Mouse (Mus musculus): ENCODE data around the gene Erp27.

Erp27 gene

DNA sequence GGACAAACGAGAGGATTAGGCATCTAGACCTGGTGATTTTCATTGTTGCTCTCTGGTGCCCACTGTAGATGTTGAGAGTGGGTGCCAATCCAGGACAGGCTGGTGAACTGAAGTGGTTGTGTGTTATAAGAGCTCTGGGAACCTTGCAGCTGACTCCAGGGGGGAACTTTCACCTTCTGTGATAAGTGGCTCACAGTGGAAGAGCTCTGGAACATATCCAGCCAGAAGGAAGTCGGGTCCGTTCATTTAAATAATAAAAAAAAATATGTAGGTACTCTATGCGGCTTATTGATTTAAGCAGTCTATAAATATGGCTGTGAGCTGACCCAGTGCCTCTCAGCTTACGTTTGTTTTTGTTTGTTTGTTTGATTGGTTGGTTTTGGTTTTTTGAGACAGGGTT lies at the start of gene Erp27:
Gene Erp27, minus strand, starts transcription at position 101 of the 400 bp plus-strand sequence.
- no peak for DNase-seq (ENCODE audit: low read depth, low spot score)

DNA sequence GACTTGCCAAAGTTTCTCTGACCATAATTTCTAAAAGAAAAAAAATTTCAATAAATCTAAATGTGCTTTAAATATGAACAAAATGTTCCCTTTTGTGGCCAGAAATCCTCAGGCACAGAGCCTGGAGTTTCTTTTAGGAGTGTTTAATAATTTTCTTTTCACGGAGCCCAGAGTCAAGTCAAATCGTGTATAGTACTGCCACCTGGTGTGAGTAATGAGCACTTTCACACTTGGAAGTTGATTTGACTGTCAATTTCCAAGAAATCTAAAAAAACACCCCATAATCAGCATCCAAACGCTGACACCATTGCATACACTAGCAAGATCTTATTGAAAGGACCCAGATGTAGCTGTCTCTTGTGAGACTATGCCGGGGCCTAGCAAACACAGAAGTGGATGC lies 46.9 kb upstream of the Erp27 start:
- peak; percentile 65 for DNase-seq (ENCODE audit: low read depth, low spot score)

GRCm38 (mm10) chr6:136967466-136967865 lies 45.5 kb upstream of the Erp27 start:
- DNase-seq (ENCODE audit: low read depth, low spot score) = no peak

DNA sequence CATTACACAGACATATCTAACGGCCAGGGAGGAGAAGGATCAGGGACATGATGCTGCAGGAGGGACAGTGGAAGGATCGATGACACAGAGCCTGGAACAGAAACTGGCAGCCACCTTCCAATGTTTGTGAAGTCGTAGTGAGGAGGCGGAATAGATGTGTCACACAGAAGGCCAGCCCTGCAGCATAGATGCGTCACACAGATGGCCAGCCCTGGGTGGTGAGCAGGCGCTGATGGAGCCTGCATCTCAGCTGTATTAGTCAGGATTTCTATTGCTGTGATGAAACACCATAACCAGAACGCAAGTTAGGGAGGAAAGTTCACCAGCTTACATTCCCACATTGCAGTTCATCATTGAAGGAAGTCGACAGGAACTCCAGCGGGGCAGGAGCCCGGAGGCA lies 43.9 kb upstream of the Erp27 start:
- DNase-seq (ENCODE audit: low read depth, low spot score) = peak; percentile 81

DNA sequence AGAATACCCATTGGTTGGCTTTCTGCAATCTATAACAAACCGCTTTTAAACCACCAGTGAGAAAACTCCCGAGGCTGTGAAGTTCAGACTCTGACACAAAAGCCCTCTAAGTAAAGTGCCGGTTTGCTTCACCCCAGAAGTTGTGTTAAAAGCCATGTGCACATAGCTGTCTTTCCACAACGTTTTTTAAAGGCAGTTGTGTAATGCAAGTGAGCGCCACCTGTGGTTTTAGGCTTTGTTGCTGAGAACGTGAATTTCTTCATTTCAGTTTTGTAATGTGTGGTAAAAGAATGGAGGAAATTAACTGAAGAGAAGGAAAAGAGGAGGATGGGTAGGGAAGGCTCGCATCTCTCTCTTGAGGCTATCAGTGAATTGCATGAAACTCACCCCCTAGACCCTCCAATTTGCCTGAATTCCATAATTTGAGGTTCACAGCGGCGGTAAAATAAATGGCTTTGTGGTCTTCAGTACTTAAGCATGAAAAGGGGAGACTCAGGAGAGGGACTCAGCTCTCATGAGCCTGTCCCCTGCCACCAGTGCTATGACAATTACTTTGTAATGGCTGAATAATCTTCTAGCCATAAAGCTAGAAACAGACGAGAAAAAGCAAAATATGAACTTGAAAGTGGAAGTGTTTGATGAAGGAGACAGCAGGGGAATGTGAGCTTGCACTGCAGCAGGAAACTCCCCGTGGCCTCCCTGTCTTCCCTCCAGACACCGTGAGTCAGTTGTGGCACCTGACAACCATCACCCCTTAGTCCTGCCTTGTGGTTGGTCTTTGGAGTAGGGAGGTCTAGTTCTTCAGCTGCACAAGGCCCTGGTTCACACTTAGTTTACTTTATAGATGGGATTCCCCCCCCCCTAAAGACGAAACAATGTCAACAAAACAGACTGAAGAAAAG lies 42.9 kb upstream of the Erp27 start:
- DNase-seq (ENCODE audit: low read depth, low spot score) = no peak

DNA sequence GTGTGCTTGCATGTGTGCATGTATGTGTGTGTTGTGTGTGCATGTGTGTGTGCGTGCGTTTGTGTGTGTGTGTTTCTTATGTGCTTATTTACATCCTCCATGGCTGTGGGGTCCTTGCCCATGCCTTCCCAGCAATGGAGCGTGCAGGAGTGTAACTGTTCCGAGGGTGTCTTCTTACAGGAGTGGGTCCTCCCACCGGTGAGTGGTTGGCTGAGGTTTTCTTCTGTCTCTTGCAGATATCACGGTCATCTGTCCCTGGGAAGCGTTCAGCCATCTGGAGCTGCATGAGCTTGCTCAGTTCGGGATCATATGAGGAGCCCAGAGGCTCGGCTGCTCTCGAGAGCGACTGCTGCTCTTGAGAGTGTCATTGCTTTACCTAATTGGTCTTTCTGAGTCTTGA lies 41.0 kb upstream of the Erp27 start:
- DNase-seq (ENCODE audit: low read depth, low spot score) = no peak

DNA sequence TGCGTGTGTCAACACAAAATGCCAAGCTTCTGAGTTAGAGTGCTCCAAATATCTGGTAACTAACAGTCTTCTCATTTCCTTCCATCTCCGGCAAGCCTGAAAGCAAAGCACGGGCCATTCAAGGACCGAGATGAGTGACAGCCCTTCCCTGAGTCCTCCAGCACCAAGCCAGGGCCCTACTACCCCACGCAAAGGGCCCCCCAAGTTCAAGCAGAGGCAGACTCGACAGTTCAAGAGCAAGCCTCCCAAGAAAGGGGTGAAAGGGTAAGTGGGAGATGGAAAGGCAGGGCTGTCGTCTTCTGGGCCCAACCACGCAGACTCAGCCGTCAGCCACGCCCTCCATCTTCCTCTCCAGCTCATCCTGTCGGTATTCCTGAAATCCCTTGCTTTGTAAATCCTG lies 37.2 kb upstream of the Erp27 start:
- no peak for DNase-seq (ENCODE audit: low read depth, low spot score)

- no peak for DNase-seq (ENCODE audit: low read depth, low spot score)
Measured at GRCm38 (mm10) chr6:136957062-136957461, 35.1 kb upstream of the Erp27 start.

DNA sequence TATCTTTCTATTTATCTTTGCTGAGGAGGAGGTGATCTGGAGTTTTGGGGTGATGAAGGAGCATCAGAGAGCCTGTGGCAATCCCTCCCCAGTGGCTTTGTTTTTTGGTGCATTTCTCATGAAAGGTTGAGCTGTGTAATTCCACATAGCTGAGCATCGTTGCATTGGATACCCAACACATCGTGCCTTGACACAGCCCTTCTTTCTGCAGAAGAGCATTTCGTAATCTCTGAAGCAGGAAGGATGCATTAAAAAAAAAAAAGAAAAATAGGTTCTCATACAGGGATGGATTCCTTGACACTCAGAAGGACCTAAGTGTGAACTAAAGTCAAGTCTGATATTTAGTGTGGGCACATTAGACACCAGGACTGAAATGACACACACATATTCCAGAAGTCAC lies 33.3 kb upstream of the Erp27 start:
- no peak for DNase-seq (ENCODE audit: low read depth, low spot score)

GRCm38 (mm10) chr6:136954715-136955114 lies 32.7 kb upstream of the Erp27 start:
- no peak for DNase-seq (ENCODE audit: low read depth, low spot score)

DNA sequence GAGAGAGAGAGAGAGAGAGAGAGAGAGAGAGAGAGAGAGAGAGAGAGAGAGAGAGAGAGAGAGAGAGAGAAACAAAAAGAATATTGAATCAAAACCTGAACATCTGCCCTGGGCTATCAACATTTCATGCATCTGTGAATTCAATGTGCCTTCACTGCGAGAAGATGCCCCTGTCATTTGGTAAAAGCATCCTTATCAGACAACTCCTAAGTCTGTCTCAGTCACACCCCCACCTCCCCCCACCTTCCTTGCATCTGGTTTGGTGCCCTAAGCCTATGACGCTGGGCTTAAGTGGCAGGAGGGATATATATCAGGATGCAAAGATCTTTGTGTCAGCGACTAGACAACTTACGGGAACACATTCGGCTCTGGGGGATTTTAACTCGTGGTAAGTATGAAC lies 32.2 kb upstream of the Erp27 start:
- no peak for DNase-seq (ENCODE audit: low read depth, low spot score)

DNA sequence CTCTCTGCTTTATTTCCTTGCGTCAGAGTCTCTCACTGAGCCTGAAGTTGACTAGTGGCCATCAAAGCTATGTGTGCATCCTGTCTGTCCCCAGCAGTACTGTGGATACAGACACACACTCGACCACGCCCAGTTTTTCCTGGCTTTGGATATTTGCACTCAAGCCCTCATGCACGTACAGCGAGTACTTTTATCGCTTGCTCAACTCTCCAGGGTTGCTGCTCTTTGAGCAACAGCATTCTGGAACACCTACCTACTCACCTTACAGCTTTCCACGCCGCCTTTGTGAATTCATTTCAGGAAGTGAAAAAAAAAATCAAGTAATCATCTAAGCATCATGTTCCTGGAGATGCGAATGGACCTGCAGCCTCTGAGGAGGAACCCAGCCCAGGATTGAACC lies 30.9 kb upstream of the Erp27 start:
- no peak for DNase-seq (ENCODE audit: low read depth, low spot score)

DNA sequence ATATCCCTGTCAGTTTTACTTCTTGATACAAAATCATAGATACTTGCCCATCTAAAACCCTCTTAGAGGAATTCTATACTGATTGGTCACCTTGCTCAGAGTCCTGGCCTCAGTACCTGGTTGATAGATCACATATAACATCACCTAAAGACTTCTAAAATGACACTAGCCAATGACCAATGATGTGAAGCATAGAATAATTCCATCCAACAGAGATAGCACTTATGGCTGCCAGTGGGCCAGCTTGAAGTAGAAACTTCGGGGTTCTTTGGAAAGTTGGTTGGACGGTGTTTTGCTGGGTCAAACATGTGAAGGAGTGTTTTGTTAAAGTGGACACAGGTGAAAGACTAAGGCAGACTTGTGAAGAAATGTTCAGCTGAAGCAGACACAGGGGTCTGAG lies 28.2 kb upstream of the Erp27 start:
- no peak for DNase-seq (ENCODE audit: low read depth, low spot score)

- no peak for DNase-seq (ENCODE audit: low read depth, low spot score)
Measured at GRCm38 (mm10) chr6:136947716-136948115, 25.7 kb upstream of the Erp27 start.

- DNase-seq (ENCODE audit: low read depth, low spot score) = peak; percentile 54
Measured at GRCm38 (mm10) chr6:136946943-136947342, 25.0 kb upstream of the Erp27 start.

DNA sequence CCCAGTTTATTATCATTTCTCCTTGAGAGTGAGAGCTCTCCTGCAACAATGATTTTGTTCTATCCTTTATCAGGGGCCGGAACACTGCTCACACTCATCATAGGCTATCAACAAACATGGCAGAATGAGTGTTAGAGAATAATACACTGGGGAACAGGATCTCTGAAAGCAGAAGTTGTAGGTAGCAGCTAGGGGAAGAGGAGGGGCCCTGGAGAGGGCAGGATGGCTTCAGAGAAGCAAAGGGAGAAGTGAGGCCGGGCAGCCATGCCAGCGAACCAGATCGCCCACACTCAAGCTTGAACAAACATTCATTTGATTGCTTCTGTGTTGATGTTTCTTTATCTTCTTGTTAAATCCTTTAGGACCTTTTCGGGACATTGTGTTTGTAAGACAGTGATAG lies 24.3 kb upstream of the Erp27 start:
- DNase-seq (ENCODE audit: low read depth, low spot score) = no peak

DNA sequence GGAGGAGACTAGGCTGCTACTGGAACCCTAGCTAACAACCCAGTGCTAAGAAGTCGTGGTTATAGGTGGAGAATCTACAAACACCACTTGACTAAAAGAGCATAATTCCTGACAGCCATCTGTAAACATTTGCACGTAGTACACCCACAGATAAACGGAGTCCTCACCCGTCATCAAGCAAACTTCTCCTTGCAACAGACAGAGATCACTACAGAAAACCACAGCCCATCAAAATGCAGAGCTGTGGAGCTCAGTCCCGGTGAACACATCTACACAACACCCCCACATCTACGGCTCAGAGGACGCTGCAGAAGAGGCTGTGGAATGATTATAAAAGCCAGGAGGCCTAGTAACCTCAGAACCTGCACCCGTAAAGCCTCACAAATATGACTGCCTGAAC lies 22.5 kb upstream of the Erp27 start:
- DNase-seq (ENCODE audit: low read depth, low spot score) = peak; percentile 17

DNA sequence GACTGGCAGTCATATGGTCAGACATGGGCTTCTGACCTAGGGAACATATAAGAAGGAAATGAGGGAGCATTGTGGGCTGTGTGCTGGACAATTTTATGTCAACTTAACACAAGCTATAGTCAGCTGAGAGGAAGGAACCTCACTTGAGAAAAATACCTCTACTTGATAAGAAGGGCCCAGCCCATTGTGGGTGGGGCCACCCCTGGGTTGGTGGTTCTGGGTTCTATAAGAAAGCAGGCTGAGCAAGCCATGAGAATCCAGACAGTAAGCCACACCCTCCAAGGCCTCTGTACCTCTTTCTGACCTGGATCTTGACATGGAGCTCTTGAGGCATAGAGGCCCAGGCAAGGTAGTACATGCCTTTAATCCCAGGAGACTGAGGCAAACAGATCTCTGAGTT lies 21.4 kb upstream of the Erp27 start:
- no peak for DNase-seq (ENCODE audit: low read depth, low spot score)

DNA sequence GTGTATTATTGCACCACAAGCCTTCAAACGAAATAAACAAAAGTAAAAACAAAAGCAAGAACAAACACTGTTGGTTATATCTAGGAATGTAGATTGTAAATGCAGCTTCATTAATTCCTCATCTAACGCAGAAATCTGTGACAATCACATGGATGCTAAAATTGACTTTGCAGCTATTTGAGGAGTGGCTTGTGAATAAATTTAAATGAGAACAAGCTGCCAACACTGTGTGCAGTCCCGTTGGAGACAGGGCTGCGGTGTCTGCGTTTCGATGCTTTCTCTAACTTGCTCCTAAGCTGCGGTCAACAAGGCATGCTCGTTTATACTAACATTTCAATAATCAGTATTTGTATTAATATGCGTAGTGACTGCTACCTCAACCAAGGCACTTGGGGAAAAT lies 20.3 kb upstream of the Erp27 start:
- DNase-seq (ENCODE audit: low read depth, low spot score) = peak; percentile 49

DNA sequence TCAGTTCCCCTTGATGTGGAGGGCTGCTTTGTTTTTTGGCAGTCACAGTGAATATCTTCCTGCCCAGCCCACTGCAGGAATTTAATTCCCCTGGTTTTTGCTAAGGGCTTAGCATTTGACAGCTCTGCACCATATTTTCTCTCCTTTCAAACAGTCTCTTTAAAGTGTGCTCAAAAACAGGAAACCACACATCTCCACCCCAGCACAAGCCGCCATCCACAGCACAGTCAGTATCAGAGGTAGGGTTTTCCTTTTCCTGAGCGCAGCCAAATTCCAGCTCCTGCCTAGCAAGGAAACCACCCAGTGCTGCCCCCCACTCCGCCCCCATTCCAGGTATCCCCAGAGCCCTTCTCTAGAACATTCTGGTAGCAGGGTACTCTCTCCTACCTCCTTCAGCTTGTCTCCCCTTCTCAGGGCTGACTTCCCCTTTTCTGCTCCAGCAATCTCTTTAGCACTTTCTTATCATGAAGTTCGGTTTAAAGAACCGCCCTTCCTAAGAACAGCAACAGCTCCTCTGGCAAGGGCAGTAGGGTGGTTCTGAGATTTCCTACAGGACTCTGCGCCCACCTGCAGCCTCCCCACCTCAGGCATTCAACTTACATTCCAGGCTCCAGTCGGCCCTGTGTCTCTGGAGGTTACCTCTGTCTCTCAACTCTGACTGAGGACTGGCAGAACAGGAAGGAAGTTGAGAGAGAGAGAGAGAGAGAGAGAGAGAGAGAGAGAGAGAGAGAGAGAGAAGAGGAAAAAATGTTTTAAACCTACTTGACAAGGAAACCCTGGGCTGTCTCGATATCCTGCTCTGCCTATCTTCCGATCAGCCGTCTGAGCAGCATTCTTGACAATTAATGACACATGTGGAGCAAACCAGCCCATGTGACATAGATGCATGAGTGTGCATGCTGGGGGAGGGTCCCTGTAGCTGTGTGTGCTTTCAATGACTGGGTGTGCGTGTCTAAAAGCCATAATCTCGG lies 19.4 kb upstream of the Erp27 start, which contains the start of gene Arhgdib:
Gene Arhgdib, minus strand, starts transcription at position 849 of the 971 bp plus-strand sequence.
- peak; percentile 33 for DNase-seq (ENCODE audit: low read depth, low spot score)

DNA sequence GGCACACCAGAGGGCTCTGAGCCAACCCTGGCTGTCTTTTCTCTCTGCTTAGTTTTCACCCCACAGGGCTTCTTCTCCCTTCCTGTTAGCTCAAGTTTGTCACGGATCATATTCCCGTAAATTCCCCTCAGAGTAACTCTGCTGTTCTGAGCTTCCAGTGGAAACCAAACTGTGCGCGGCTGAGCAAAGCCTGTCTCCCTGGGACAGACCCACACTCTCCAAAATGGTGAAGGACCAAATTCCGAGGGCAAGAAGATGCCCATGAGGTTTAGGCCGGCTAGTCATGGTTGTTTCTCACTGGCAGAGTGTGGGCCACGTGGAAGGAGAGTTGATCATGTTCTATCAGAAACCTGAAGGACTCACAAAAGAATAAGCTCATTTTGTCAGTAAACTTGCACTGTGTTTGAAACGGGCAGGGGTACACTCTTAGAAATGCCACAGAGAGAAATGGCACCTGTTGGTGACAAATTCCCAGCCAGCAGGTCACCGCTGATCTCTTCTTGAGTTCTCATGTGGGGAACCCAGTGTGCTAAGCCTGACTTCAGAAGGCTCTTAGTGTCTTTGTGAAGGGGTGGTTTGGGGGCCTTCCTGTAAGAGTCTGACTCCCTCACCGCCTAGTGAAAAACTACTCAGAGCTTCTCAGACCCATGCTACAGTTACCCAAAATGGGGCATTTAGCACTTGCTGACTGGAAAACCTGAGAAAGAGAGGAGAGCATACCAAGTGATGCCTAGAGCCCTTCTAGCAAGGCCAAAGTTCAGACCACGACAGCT lies 18.4 kb upstream of the Erp27 start:
- DNase-seq (ENCODE audit: low read depth, low spot score) = peak; percentile 41

Data from brain, adult 2 months (tissue).